Mouse (Mus musculus) heart, postnatal 10 days (tissue): ENCODE measurements around the gene Dusp8. TPM values are rescaled to one million over a fixed set of nuclear protein-coding genes. Genes with fewer than 3 reads are reported as not detected.
A peak's percentile ranks its signal among the peaks of the same experiment; 100 is the strongest.

Source experiments
- DNase-seq, 2 experiments: peaks; one replicate each; pipeline ENCODE4 v3.0.0; 2021
- intact Hi-C: fragments of 180-260 bp; cut with DNase I; formaldehyde crosslinking; loops from one replicate; pipeline ENCODE4 v1.15.1; 2025
- total RNA-seq, 2 experiments: library from RNA; stranded (reverse); gene quantifications; 2 replicates each; pipeline ENCODE4 v1.2.3; 2021

The Dusp8 gene
- total RNA-seq, 2 experiments from 2014 or later = 28.0 to 30.0 TPM

DNA sequence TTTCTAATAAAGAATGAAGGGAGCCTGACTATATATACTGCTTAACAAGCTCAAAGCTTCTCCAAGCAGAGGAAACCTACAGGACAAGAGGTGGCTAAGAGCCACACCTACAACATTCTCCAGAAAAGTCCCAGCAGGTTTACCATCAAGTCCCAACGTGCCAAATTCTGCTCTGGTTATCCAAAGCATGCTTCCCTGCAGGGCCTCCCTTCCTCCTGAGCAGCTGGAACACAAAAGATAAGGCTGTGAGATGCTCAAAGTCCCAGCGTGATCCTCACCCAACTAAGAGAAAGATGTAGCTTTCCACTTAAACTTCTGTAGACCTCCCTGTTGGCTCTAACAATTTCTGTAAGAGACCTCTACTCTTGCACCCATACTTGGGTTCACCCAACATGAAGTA is 36.6 kb downstream of the Dusp8 start:
- intact Hi-C loops = no loop called here
- DNase-seq = no peak

DNA sequence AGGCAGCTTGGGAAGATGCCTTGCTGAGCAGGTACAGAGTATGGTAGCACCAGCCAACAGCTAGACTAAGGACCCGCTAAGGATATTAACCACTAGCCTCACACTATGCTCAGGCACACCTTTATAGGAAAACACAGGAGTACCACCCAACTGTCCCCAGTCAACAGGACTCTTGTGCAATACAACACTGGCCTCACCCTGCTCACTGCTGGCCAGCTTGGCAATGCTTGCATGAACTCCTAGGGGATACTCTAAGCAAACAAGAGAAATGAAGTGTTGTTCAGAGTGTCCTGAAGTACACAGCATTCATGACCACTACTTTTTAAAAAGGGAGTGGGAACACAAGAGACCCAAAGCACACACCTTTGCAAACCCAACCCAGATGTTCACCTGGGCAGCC is 38.5 kb downstream of the Dusp8 start:
- intact Hi-C loops = no loop called here
- no peak for DNase-seq

DNA sequence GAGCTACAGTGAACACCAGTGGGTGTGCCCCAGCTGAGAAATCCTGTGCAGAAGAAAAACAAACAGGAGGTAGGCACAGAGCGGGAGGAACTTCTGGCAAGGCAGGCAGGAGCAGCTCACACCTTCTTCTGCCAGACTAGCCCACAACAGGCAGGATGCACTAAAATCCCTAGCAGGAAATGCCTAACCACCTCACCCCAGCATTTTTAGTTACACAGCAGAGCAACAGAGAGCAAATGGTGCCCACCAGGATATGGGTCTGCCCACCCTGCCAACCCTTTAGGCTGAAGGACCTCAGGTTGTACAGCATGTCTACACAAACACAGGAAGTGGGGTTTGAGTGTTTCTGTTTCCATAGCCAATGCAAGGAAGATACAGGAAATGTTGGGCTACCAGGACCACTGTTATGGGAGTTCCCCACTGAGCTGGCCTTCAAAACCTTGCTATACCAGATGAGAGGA is 39.0 kb downstream of the Dusp8 start:
- intact Hi-C loops = no loop called here
- no peak for DNase-seq

DNA sequence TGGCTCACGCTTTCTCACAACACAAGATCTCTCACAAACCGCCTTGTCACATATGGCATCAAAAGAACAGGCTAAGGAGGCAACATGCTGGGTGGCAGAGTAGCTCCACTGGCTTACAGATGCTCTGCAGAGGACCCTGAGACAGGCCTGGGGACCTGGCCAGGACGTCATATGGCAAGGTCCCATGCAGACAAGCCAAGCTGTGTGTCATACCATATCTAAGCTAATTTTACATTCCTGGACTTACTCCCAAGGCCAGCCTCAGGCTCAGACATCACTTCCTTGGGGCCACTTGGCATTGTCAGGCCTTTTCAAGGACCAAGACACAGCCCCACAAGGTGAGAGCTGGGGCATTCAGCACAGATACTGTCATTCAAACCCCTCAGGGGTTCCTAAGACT is 40.2 kb downstream of the Dusp8 start:
- intact Hi-C loops = no loop called here
- no peak for DNase-seq

DNA sequence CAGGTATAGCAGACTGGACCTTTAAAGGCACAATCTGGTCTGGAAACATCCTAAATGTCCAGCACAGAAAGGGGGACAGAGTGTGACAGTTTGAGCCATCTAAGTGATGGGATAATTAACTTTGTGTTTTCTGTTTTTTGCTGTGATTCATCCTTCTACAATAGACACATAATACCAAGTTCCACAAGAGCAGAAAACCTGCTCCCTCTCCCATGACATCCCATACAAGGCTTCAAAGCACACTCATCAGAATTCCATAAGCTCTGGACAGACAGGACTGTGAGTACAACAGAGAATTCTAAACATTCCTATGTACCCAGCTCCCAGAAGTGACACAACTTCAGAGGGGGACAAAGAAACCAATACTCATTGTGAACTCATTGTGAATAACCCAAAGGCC is 45.1 kb downstream of the Dusp8 start:
- intact Hi-C loops = no loop called here
- DNase-seq = no peak

DNA sequence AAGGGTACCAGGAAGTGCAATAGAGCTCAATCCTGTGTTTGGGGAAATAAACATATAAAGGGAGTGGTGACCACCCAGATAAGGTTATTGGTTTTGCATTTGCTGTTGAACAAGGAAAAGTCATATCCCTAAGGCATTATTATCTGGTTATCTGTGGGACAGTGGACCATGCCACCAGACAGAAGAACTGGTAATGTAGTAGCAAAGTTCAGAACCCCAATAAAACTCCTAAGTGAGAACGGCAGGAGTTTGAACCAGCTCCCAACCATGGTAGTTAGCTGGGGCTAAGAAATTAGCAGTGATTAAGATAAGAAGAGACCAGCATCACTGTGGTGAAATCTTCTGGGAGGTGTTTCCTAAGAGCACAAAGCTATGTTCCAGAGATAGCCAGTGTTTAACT is 49.7 kb downstream of the Dusp8 start:
- no peak for DNase-seq
- intact Hi-C loops = no loop called here

DNA sequence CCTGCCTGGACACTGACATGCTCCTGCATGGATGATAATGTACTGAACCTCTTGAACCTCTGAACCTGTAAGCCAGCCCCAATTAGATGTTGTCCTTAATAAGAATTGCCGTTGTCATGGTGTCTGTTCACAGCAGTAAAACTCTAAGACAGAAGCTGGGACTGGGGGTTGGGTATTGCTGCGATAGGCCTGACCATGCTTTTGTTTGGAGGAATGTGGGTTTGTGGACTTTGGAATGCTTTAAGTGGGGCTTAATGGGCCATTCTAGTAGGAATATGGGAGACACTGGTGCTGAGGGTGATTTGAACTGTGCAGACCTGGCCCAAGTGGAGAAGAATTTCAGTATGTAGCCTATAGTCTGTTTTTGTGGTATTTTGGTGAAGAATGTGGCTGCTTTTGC is 50.3 kb downstream of the Dusp8 start:
- no peak for DNase-seq
- intact Hi-C loops = no loop called here

DNA sequence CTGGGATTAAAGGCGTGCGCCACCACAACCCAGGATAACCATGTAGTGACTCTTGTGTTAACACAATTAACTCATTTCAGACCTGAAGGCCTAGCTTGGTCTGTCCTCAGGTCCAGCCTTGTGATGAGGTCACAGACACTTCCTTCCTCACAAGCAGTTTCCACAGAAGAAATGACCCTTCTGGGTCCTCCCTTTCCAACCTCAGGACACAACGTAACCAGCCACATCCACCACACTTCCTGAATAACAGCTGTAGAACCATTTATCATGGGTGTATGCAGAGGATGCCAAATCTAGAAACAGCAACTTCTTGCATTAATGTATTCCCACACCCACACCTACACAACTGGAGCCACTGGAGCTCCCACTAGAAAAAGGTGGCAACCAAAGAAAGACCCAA is 54.9 kb downstream of the Dusp8 start:
- peak; percentile 41 to 44 for DNase-seq
- intact Hi-C loops = no loop called here

DNA sequence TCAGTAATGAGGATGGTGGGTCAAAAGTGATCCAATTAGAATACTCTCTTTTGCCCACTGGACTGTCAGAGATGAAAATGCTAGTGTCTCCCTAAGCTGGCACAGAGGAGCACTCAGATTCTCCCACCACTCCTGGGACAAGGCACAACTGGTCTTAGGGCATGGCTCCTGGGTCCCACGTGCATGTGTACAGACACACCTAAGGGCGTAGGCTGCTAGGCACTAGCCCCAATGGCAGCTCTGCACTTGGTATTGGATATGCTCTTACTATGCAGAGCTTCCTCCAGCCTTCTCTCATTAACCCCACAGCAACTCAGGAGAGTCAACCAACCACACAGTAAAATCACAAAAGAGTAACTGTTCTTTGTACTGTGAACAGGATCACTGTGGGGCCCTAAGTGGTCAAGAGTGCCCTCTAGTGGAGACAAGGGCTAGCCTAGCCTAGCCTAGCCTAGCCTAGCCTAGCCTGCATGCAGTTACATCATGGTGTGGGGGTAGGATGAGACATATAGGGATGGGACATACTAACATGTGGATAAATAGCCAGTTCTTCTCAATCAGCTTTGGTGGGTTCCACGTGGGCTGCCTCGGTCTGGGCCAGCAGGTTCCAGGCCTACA is 58.0 kb downstream of the Dusp8 start:
- intact Hi-C loops = loop anchor here (2.0 kb wide), 1 partner anchor 21 kb away; no protein-coding TSS in a partner anchor
- DNase-seq = peak in 1 of 2 experiments; percentile 54

DNA sequence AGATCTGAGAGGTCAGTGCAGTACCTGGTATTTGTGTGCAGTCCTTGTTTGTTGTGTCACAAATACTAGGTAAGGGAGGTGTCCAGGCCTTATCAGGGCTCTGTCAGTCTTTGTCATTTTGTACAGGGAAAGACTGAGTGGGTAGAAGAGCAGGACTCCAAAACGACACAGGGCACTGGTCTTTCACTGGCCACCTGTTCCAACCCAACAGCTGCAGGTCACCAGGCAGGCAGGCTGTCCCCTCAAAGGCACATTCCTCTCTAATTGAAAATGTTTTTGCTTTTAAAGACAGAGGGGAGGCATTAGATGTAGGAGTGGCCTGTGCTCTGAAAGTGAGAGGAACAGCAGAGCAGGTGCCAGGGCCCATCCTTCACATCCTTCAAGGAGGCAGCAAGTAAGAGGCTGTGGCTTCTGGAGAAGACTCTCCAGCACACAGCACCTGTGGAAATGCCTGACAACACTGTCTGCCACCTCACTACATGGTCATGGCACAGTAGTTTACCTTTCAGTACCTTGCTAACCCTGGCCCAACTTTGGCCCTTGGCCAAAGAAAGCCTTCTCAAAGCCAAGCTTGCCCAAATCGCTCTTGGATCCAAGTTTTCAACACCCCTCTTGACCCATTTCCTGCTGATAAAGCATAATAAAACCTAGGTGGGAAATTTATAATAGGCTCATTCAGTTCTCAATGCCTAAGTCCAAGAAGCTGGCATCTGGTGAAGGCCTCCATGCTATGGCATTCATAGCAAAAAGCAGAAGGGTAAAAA is 60.4 kb downstream of the Dusp8 start:
- intact Hi-C loops = no loop called here
- no peak for DNase-seq

DNA sequence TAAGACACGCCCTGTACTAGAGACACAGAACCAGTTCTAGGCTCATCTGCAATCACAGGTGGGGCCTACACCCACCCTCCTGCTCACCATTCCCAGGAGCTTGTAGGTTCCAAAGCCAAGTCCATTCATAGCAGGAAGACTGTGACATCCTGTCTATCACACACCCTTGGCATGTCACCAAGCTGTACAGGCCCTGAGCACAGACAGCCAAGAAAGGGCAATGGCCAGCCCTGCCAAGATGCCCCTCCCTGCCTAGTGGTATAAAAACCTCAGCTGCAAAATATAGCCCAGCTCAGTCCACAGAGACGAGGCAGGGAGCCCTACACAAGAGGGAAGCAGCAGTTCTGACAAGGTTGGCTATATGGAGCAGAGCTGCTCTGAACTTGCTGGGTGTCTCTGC is 61.4 kb downstream of the Dusp8 start:
- intact Hi-C loops = no loop called here
- DNase-seq = peak; percentile 77 to 83

DNA sequence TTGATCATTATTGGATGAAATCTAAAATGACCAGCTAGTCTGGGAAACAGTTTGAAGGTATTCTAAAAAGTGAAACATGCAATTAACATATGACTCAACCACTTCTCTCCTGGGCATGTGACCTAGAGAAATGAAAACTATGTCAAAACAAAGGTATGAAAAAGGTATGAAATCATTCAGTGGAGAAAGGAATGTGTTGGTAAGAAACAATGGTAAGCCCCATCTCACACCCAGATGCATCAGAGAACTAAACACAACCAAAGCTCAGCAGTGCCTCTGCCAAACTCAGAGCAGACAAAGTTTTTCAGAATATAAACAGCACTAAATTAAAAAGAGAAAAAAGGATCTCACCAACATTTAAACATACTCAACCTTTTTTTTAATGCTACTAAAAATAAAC is 65.6 kb downstream of the Dusp8 start:
- intact Hi-C loops = no loop called here
- DNase-seq = no peak

Other genes starting within 250 kb of the Dusp8 start
- gene Tollip, start 177.3 kb downstream of the Dusp8 start, total RNA-seq = 10 to 100 TPM; 47.2 to 47.7 TPM
- under 1 TPM; 0.29 to 0.50 TPM for gene Brsk2, start 146.1 kb downstream of the Dusp8 start, total RNA-seq
- gene Mob2, start 34.8 kb downstream of the Dusp8 start, total RNA-seq = 10 to 100 TPM; 39.4 to 43.2 TPM
- not detected for gene Gm45618, start 24.9 kb upstream of the Dusp8 start, total RNA-seq
- gene Gm39115, start 40.2 kb upstream of the Dusp8 start, total RNA-seq = not detected
- not detected for gene Gm45337, start 48.8 kb upstream of the Dusp8 start, total RNA-seq
- not detected for gene Gm29735, start 61.3 kb upstream of the Dusp8 start, total RNA-seq
- not detected for gene Gm4553, start 69.9 kb upstream of the Dusp8 start, total RNA-seq
- not detected for gene Krtap5-2, start 80.2 kb upstream of the Dusp8 start, total RNA-seq
- not detected for gene Gm10153, start 94.5 kb upstream of the Dusp8 start, total RNA-seq
- gene Krtap5-3, start 105.5 kb upstream of the Dusp8 start, total RNA-seq = not detected
- gene Gm7579, start 116.0 kb upstream of the Dusp8 start, total RNA-seq = not detected
- gene Krtap5-5, start 134.1 kb upstream of the Dusp8 start, total RNA-seq = not detected
- gene Gm40460, start 145.2 kb upstream of the Dusp8 start, total RNA-seq = not detected
- gene Gm2431, start 162.5 kb upstream of the Dusp8 start, total RNA-seq = not detected
- gene Gm4559, start 178.5 kb upstream of the Dusp8 start, total RNA-seq = not detected
- gene Krtap5-1, start 201.3 kb upstream of the Dusp8 start, total RNA-seq = not detected
- not detected for gene Krtap5-4, start 207.7 kb upstream of the Dusp8 start, total RNA-seq